Mouse (Mus musculus) MEL-GATA-1-ER (cell line): ENCODE measurements around the gene Irak2.
"Not testable (repeated sequence)": the region's sequence is repeated elsewhere in the genome, so short reads cannot be mapped to it uniquely, and the experiment has no call there.

Source experiments
- DNase-seq: peaks from one replicate; pipeline ENCODE4 v3.0.0-alpha.2; 2012; ENCODE audit warnings: low read depth; ENCODE audit errors: extremely low read depth

Gene Irak2

GRCm38 (mm10) chr6:113695766-113696355 is 57.6 kb downstream of the Irak2 start:
- no peak for DNase-seq

GRCm38 (mm10) chr6:113696582-113697221 is 58.4 kb downstream of the Irak2 start, which contains the start of gene Tatdn2:
TSS of gene Tatdn2 (plus strand) at chr6:113697050.
- DNase-seq, result peak; percentile 95

GRCm38 (mm10) chr6:113697222-113698205 is 59.2 kb downstream of the Irak2 start:
- DNase-seq, result no peak

- no peak for DNase-seq
Observed at GRCm38 (mm10) chr6:113712718-113713117, 74.5 kb downstream of the Irak2 start.

- not testable (repeated sequence) for DNase-seq
Observed at GRCm38 (mm10) chr6:113713389-113713788, 75.1 kb downstream of the Irak2 start.

- no peak for DNase-seq
Observed at GRCm38 (mm10) chr6:113714276-113714675, 76.0 kb downstream of the Irak2 start.

GRCm38 (mm10) chr6:113714797-113715196 is 76.5 kb downstream of the Irak2 start:
- no peak for DNase-seq

GRCm38 (mm10) chr6:113717541-113717940 is 79.3 kb downstream of the Irak2 start:
- no peak for DNase-seq

- DNase-seq, result no peak
Observed at GRCm38 (mm10) chr6:113719878-113720277, 81.6 kb downstream of the Irak2 start, which contains the start of gene Ghrl. TSS of gene Ghrl (minus strand) at chr6:113719880.

GRCm38 (mm10) chr6:113721061-113721460 is 82.8 kb downstream of the Irak2 start:
- no peak for DNase-seq

GRCm38 (mm10) chr6:113728181-113728580 is 89.9 kb downstream of the Irak2 start:
- DNase-seq, result no peak

GRCm38 (mm10) chr6:113731296-113731695 is 93.0 kb downstream of the Irak2 start:
- peak; percentile 19 for DNase-seq

GRCm38 (mm10) chr6:113737318-113738046 is 99.2 kb downstream of the Irak2 start:
- no peak for DNase-seq

GRCm38 (mm10) chr6:113740236-113741217 is 102.3 kb downstream of the Irak2 start, which contains the start of gene Sec13:
TSS of gene Sec13 (minus strand) at chr6:113740743.
- DNase-seq, result peak; percentile 80

GRCm38 (mm10) chr6:113741425-113741824 is 103.2 kb downstream of the Irak2 start:
- DNase-seq, result no peak

GRCm38 (mm10) chr6:113742321-113742720 is 104.1 kb downstream of the Irak2 start:
- DNase-seq, result no peak

- no peak for DNase-seq
Observed at GRCm38 (mm10) chr6:113743111-113743510, 104.8 kb downstream of the Irak2 start.
